Comparison of ENCODE assay signal across 8 mouse cellular contexts in the genomic region with DNA sequence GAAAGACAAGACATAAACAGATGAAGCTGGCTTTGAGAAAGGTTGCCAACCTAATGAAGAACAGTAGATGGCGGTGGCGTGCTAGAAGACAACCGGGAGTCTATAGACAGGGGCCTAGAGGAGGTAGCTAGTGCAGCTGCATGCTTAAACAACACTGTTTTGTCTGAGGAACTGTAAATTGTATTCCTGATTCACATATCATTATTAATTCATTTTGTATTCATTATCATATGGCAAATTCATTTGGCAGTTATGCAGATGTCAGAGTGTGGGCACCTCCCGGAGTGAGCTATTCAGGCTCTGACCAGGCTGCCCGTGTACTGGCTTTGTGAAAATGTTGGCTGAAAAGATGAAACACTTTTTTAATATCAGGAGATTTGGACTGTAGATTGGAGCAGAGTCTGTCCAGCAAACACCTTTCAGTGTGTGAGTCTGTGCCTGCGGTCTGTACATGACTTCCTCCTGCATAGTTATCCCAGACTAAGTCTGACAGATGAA.
DNase-seq lines count a peak whose midpoint lies in the region; ATAC-seq and TF ChIP-seq lines count a peak whose summit lies in the region.

No protein-coding gene starts in this region.

- no peak for TF ChIP-seq POLR2A in CH12.LX (IDR thresholded peaks at IDR 0.05; ENCODE audit: low read depth, low read length)

- WGBS in embryonic facial prominence, embryonic 10.5 days: 52% methylated on average over 6 of the region's 6 CpGs
- 25% methylated on average over 6 of the region's 6 CpGs for WGBS in hindbrain, embryonic 16.5 days
- WGBS in midbrain, embryonic 13.5 days: 27% methylated on average over 6 of the region's 6 CpGs

- H3K4me1 ChIP-seq in CH12.LX (ENCODE audit: control insufficient read depth in 1 of 2, insufficient read depth in 2 of 2): no peaks in the 10 kb centered on the region
- no peaks in the 10 kb centered on the region for H3K4me1 ChIP-seq in embryonic facial prominence, embryonic 10.5 days
- no peaks in the 10 kb centered on the region for H3K4me1 ChIP-seq in hindbrain, embryonic 16.5 days (ENCODE audit: control insufficient read depth, insufficient read depth, low read depth, low read length)
- peaks cover 11% of the 10 kb centered on the region for H3K4me1 ChIP-seq in midbrain, embryonic 13.5 days (replicated peaks)

- H3K27me3 ChIP-seq in CH12.LX (replicated peaks): no peaks in the 10 kb centered on the region
- H3K27me3 ChIP-seq in embryonic facial prominence, embryonic 10.5 days (replicated peaks; ENCODE audit: low read depth, poor library complexity, severe bottlenecking): no peaks in the 10 kb centered on the region
- no peaks in the 10 kb centered on the region for H3K27me3 ChIP-seq in hindbrain, embryonic 16.5 days (replicated peaks; ENCODE audit: control insufficient read depth, insufficient read depth, low read length)
- no peaks in the 10 kb centered on the region for H3K27me3 ChIP-seq in midbrain, embryonic 13.5 days

- DNase-seq in CH12.LX (ENCODE audit: extremely low read depth): peak; percentile 53
- DNase-seq in adrenal gland, adult 2 months: peak; percentile 6
- peak; percentile 49 for DNase-seq in embryonic facial prominence, embryonic 10.5 days (ENCODE audit: low spot score)
- peak; percentile 68 to 77 for DNase-seq in left cerebral cortex, adult 18-20 months (ENCODE audit: low spot score in 2 of 2)
- DNase-seq in thymus, postnatal 25 days: no peak
- no peak for DNase-seq in spleen, postnatal 10 days (ENCODE audit: low spot score in 2 of 2)

- H3K79me2 ChIP-seq in CH12.LX (replicated peaks; ENCODE audit: control insufficient read depth, extremely low read depth, insufficient read depth, poor library complexity, severe bottlenecking): no peaks in the 10 kb centered on the region

- no peak overlapping the region for H3K4me2 ChIP-seq in CH12.LX (ENCODE audit: insufficient read depth, low read depth, poor library complexity, severe bottlenecking)
- H3K4me2 ChIP-seq in hindbrain, embryonic 16.5 days (ENCODE audit: low read length): no peak overlapping the region
- no peak overlapping the region; the same call in 1 of the 2 replicates for H3K4me2 ChIP-seq in midbrain, embryonic 13.5 days (replicated peaks)

- ATAC-seq in hindbrain, embryonic 16.5 days: peak; percentile 96
- peak; percentile 97 for ATAC-seq in midbrain, embryonic 13.5 days

- no peak overlapping the region for H3K4me3 ChIP-seq in CH12.LX (replicated peaks in 1 of 3; ENCODE audit: low read depth in 2 of 3, low read length in 2 of 3, poor library complexity in 1 of 3)
- no peak overlapping the region for H3K4me3 ChIP-seq in embryonic facial prominence, embryonic 10.5 days
- no peak overlapping the region for H3K4me3 ChIP-seq in hindbrain, embryonic 16.5 days (ENCODE audit: low read length)
- no peak overlapping the region for H3K4me3 ChIP-seq in midbrain, embryonic 13.5 days (replicated peaks)

- TF ChIP-seq RAD21 in CH12.LX (IDR thresholded peaks at IDR 0.05; ENCODE audit: low read depth, low read length): peak; percentile 88

- TF ChIP-seq EP300 in CH12.LX (IDR thresholded peaks at IDR 0.05; ENCODE audit: low read length): no peak

- no peak overlapping the region for H3K9ac ChIP-seq in CH12.LX (ENCODE audit: insufficient read depth, low read depth)
- H3K9ac ChIP-seq in hindbrain, embryonic 16.5 days (ENCODE audit: low read depth, low read length): no peak overlapping the region
- no peak overlapping the region for H3K9ac ChIP-seq in midbrain, embryonic 13.5 days (replicated peaks)

- dilution Hi-C loops in CH12.LX (cut with MboI; ENCODE audit: extremely low pct_ligation_motif_present, extremely low pct_unique_long_range_greater_than_20kb, low sequenced_read_pairs): no loop called here

- peak; percentile 62 to 77 for TF ChIP-seq CTCF in CH12.LX (conservative IDR thresholded peaks at IDR 0.05 in 1 of 2, IDR thresholded peaks at IDR 0.05 in 1 of 2; ENCODE audit: low read depth in 2 of 2, low read length in 2 of 2)

- no peak overlapping the region for H3K27ac ChIP-seq in CH12.LX (ENCODE audit: insufficient read depth, low read depth)
- H3K27ac ChIP-seq in embryonic facial prominence, embryonic 10.5 days (replicated peaks): no peak overlapping the region
- no peak overlapping the region for H3K27ac ChIP-seq in hindbrain, embryonic 16.5 days (ENCODE audit: low read depth, low read length)
- H3K27ac ChIP-seq in midbrain, embryonic 13.5 days: peak overlapping the region; percentile 62; the same call in 1 of the 2 replicates

- in situ Hi-C loops in CH12.LX (cut with MboI; ENCODE audit: low pct_ligation_motif_present, low pct_unique_long_range_greater_than_20kb, low sequenced_read_pairs): no loop called here

- H3K9me3 ChIP-seq in CH12.LX (replicated peaks; ENCODE audit: low read length): no peaks in the 10 kb centered on the region
- no peaks in the 10 kb centered on the region for H3K9me3 ChIP-seq in embryonic facial prominence, embryonic 10.5 days
- H3K9me3 ChIP-seq in hindbrain, embryonic 16.5 days (ENCODE audit: control insufficient read depth, low read length): no peaks in the 10 kb centered on the region
- no peaks in the 10 kb centered on the region for H3K9me3 ChIP-seq in midbrain, embryonic 13.5 days

- no peaks in the 10 kb centered on the region for H3K36me3 ChIP-seq in CH12.LX (replicated peaks in 1 of 2; ENCODE audit: control insufficient read depth in 1 of 2, insufficient read depth in 1 of 2, low read length in 1 of 2)
- H3K36me3 ChIP-seq in embryonic facial prominence, embryonic 10.5 days (replicated peaks): no peaks in the 10 kb centered on the region
- H3K36me3 ChIP-seq in hindbrain, embryonic 16.5 days (ENCODE audit: control insufficient read depth, insufficient read depth, low read length): no peaks in the 10 kb centered on the region
- H3K36me3 ChIP-seq in midbrain, embryonic 13.5 days: no peaks in the 10 kb centered on the region

TF ChIP-seq in CH12.LX, 34 proteins besides CTCF, POLR2A, EP300 and RAD21:
- peak; percentile 69 for TF ChIP-seq SMC3 (IDR thresholded peaks at IDR 0.05; ENCODE audit: low read depth, low read length)
- 0 out of 2 replicates have a peak, but pooled peaks have one; percentile 18 for TF ChIP-seq IRF4 (IDR thresholded peaks at IDR 0.05; ENCODE audit: low read depth, low read length)
- TF ChIP-seq USF2 (conservative IDR thresholded peaks at IDR 0.05; ENCODE audit: low read depth, low read length): no peak
TF ChIP-seq in CH12.LX: peak in this region for 2.

Comparison
In these comparisons a context has a peak if more than half of its experiments do, and no peak if none do; other contexts are left out.
1. DNase-seq: peak in CH12.LX (single experiment), adrenal gland, adult 2 months (single experiment), embryonic facial prominence, embryonic 10.5 days (single experiment) and left cerebral cortex, adult 18-20 months (2 of 2); none in thymus, postnatal 25 days (single experiment) and spleen, postnatal 10 days (0 of 2).